Mouse (Mus musculus) induced T-regulatory cell, adult 2 months (primary cell): Measurements from ENCODE around the gene Dnaja3.
A peak's percentile ranks its signal among the peaks of the same experiment; 100 is the strongest.

ENCODE experiments used
- DNase-seq: peaks from one replicate; pipeline ENCODE4 v3.0.0-alpha.2; 2012; ENCODE audit warnings: low read depth

The Dnaja3 gene

GRCm38 (mm10) chr16:4643670-4644419 lies 4.1 kb downstream of the Dnaja3 start:
- no peak for DNase-seq

DNA sequence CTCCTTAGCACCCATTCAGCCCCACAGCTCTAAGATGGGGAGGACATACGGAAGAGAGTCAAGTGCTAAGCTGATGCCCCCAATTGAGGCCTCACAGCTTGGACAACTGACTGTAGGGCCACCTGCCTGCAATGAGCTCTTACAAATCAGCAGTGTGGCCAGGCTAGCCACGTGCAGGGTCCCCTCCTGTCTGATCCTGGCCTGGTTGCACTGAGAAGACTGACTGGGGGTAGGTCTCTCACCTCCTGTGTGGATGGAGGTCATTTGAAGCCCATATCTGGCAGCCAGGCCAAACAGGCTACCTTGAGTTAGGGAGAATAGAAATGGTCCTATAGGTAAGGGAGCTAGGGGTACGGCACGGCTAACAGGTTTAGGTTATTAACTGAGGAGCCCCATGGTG lies 6.1 kb downstream of the Dnaja3 start:
- no peak for DNase-seq

- no peak for DNase-seq
Observed at GRCm38 (mm10) chr16:4646831-4647230, 7.0 kb downstream of the Dnaja3 start.

DNA sequence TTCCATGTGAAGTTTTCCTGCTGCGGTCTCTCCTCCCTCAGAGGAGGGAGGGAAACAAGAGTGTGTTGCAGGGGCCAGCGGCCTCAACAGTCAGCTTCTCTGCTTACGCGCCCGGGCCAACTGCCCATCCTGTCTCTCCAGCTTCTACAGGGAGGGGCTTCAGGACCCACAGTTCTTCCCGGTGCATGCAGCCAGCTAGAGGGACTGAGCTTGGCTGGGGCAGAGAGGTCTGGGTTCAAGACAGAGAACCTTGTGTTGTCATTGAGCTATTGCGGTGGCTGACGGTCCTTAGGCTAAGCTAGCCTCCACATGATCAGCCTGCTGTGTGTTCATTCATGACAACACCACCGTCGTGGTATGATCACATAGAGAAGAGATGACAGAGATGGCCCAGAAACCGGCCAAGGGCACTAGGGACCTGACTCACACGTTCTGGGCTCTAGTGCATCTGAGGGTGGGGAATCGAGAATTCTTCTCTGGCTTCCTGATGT lies 7.9 kb downstream of the Dnaja3 start:
- DNase-seq: no peak

DNA sequence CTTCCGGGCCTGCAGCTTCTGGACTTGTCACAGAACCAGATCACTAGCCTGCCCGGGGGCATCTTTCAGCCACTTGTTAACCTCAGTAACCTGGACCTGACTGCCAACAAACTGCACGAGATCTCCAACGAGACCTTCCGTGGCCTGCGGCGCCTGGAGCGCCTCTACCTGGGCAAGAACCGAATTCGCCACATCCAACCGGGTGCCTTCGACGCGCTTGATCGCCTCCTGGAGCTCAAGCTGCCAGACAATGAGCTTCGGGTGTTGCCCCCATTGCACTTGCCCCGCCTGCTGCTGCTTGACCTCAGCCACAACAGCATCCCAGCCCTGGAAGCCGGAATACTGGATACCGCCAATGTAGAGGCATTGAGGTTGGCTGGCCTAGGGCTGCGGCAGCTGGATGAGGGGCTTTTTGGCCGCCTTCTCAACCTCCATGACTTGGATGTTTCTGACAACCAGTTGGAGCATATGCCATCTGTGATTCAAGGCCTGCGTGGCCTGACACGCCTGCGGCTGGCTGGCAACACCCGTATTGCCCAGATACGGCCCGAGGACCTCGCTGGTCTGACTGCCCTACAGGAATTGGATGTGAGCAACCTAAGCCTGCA lies 8.7 kb downstream of the Dnaja3 start:
- DNase-seq: no peak

DNA sequence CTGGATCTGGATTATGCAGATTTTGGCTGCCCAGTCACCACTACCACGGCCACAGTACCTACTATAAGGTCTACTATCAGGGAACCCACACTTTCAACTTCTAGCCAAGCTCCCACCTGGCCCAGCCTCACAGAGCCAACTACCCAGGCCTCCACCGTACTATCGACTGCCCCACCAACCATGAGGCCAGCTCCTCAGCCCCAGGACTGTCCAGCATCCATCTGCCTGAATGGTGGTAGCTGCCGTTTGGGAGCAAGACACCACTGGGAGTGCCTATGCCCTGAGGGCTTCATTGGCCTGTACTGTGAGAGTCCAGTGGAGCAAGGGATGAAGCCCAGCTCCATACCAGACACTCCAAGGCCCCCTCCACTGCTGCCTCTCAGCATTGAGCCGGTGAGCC lies 9.4 kb downstream of the Dnaja3 start:
- no peak for DNase-seq

DNA sequence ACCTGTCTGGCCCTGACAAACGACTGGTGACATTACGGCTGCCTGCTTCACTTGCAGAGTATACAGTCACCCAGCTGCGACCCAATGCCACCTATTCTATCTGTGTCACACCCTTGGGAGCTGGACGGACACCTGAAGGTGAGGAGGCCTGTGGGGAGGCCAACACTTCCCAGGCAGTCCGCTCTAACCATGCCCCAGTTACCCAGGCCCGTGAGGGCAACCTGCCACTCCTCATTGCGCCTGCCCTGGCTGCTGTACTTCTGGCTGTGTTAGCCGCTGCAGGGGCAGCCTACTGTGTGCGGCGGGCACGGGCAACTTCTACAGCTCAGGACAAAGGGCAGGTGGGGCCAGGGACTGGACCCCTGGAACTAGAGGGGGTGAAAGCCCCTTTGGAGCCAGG lies 9.9 kb downstream of the Dnaja3 start:
- DNase-seq: no peak

GRCm38 (mm10) chr16:4650161-4650560 lies 10.4 kb downstream of the Dnaja3 start:
- no peak for DNase-seq

GRCm38 (mm10) chr16:4651081-4651480 lies 11.3 kb downstream of the Dnaja3 start:
- no peak for DNase-seq

DNA sequence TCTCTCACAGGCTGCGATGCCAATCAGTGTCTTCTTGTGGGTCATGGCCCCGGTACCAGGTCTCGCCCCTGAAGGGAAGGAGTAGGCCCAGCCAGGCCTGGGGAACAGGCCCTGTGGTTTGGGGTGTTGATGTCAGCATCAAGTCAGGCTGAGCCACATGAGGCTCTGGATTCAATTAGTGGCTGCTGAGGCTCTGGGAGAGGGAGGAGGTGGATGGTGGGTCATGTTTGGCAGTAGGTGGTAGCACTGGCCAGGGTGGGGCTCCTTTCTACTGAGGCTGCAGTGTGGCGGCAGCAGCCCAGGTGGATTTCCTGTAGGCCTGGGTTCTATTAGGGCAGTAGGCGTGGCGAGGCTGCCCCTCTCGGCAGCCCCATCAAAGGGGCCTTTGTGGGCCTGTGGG lies 11.8 kb downstream of the Dnaja3 start:
- DNase-seq: no peak

DNA sequence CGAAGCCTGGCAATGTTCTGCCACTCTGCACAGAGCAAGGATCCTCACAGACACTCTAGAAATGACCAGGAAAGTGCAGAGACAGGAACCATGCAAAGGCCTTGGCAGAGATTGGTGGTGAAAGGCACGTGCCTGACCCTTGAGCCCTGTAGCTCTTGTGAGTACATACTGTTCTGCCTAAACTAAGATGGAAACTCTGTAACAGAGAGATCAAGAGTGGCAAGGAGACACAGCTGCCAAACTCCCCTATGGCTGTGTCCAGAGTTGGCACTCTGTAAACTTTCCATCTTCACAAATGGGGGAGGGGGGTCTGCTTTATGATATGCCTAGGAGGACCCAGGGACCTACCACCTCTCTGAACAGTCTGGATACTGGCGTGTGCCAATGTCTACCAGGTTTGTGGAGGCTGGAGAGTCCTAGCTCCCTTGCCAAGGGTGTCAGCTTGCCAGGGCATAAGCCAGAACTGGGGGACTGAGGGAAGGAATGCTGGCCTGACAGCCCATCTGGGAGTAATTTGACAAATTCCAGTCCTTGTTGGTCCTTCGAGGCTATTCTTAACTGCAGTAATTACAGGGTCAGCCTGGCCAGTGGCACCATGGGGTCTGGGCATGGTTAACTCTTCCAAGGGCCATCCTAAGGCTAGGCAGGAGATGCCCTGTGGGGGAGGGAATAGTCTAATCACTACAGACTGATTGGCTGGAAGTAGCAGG lies 13.1 kb downstream of the Dnaja3 start:
- DNase-seq: no peak

DNA sequence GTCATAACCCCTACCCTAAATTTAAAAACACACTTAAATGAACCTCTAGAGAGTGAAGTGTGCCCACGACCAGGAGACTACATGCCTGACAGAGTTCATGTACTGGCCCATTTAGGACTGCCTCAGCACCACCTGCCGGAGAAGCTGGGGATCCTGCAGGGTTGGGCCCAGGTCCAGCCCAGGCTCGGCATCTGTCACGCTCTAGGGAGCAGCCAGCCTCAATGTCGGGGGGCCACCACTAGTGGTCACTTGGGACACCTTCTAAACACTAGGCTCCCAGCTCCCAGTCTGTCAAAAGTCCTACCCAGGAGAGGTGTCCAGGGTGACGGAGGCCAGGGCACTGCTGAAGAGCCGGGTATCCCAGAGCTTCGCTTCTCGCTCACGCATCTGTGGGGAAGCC lies 14.9 kb downstream of the Dnaja3 start:
- no peak for DNase-seq

DNA sequence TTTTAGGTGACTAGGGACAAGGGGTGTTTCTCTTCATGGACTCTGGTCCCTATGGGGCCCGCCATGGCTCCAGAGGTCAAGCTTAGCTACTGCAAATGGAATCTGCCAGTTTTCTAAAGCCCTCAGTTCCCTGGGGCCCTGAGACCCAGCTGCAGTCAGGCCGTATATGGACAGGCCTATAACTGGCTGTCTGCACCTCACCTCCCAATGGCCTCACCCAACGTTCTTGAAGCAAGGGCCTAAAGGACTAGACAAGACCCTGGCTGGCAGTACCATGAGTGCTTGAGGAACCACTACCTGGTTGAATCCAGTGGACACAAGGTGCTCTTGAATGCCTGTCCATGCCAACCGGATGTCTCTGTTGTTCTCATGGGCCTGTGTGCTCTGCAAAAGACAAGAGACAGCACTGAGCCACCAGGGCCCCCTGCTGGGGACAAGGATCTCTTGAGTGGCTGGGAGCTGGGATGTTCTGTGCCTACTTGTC lies 15.5 kb downstream of the Dnaja3 start:
- DNase-seq: no peak

DNA sequence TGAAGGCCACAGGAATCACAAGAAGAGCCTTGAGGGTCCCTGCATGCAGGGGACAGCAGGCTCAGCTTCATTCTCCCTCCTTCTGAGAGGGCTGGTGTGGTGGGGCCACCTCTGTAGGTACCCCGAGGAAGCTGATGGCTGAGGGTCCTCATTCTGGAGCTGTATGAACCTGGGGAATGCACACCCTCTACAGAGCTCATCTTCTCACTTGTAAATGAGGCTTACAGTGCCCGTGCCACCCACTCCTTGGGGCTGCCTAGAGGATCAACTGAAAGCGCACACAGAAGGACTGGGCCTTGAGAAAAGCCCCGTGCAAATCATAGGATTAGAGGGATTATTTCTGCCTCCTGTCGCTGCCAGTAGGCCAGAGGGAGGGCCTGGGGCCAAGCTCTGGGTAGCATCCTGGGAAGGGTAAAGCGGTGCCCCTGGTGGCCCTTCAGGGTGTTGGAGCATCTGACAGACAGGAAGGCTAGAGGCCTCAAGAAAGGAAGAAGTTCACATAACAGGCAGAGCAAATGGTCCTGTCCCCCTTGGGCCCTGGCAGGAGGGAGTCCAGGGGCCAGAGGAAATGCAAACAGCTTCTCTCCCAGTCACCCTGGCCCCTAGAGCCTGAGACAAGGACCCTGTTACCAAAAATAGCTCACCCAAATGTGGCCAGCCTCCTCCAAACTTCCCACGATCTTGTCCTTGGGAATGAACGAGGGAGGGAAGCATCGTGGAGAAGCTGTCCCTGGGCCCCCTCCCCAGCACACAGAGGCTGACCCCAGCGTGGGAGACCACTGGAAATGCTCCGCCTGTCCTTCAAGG lies 16.2 kb downstream of the Dnaja3 start:
- no peak for DNase-seq

GRCm38 (mm10) chr16:4656571-4657081 lies 16.8 kb downstream of the Dnaja3 start:
- no peak for DNase-seq

DNA sequence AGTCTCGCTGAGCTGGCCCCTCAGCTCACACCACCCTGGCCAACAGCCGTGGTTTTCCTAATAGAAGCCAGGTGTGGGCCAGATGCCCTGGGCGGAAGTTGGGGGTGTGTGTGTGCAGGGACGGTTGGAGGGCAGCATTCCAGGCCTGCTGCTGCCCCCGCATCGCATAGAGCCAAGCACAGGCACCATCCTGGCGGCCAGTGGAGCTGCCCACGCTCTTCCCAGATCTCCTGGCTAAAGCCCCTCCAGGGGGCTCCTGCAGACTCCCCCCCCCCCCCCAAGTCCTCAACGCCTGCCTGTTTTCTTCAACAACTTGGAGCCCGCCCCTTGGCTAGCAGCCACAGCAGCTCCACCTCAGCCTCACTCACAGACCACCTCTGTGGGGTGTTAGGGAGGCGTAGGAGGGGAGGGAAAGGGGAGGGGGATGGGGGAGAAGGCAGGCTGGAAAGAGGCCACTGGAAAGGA lies 19.0 kb downstream of the Dnaja3 start:
- no peak for DNase-seq

DNA sequence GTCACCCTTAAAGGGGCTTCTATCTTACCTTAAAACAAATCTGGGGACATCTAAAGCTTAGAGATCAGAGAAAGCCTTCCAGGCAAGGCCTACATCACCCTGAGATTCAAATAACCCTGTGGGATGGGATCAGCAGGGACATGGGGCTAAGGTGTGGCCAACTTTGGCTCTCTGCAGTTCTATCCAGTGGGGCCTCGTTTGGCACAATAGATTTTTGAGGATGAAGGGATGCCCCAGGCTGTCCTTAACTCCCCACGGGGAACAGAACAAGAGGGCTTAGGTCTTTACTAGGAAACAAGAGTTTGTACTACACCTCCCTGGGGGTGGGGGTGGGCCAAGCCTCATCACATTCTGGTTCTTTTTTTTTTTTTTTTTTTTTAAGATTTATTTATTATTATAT lies 19.5 kb downstream of the Dnaja3 start:
- no peak for DNase-seq

- no peak for DNase-seq
Observed at GRCm38 (mm10) chr16:4661605-4662004, 21.8 kb downstream of the Dnaja3 start.

DNA sequence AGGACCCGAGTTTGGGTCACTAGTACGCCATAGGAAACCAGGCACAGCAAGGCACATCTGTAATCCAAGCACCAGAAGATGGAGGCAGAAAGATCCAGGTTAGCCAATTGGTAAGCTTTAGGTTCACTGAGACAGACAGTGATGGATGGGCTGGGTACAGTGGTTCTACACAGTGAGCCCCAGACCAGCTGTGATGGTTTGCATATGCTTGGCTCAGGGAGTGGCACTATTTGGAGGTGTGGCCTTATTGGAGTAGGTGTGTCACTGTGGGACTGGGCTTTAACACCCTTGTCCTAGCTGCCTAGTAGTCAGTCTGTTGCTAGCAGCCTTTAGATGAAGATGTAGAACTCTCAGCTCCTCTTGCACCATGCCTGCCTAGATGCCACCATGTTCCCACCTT lies 24.0 kb downstream of the Dnaja3 start:
- no peak for DNase-seq

- no peak for DNase-seq
Observed at GRCm38 (mm10) chr16:4665726-4666125, 25.9 kb downstream of the Dnaja3 start.

- peak; percentile 90 for DNase-seq
Observed at GRCm38 (mm10) chr16:4667190-4667808, 27.5 kb downstream of the Dnaja3 start.
